Mouse (Mus musculus) limb, embryonic 13.5 days (tissue): Measurements from ENCODE around the gene Ccdc83. TPM values are rescaled to one million over a fixed set of nuclear protein-coding genes. Genes with fewer than 3 reads are reported as not detected.

Experiments used
- ATAC-seq: fragments of 200-750 bp; cut with Nextera tagmentation; 2 replicates; pipeline ENCODE4 v1.8.0; 2017; ENCODE audit warnings: low read depth, moderate number of reproducible peaks, moderate TSS enrichment; ENCODE audit not compliant: low FRiP score
- H3K27ac ChIP-seq: fragments of 300-500 bp; sonication (generic); 2 replicates; pipeline ENCODE4 v1.5.1; 2015; ENCODE audit warnings: inconsistent platforms, mild to moderate bottlenecking, moderate library complexity
- H3K27me3 ChIP-seq: fragments of 300-500 bp; sonication (generic); 2 replicates; pipeline ENCODE4 v1.6.1; 2015; ENCODE audit warnings: mild to moderate bottlenecking, inconsistent platforms
- H3K36me3 ChIP-seq: fragments of 300-500 bp; sonication (generic); 2 replicates; pipeline ENCODE4 v1.6.1; 2015; ENCODE audit warnings: inconsistent platforms, mild to moderate bottlenecking, moderate library complexity
- H3K4me1 ChIP-seq: fragments of 300-500 bp; sonication (generic); 2 replicates; pipeline ENCODE4 v1.6.1; 2015; ENCODE audit warnings: inconsistent platforms
- H3K4me2 ChIP-seq: fragments of 300-500 bp; sonication (generic); replicated peaks from 2 replicates; pipeline ENCODE4 v1.6.1; 2015; ENCODE audit warnings: inconsistent platforms, mild to moderate bottlenecking, moderate library complexity
- H3K4me3 ChIP-seq: fragments of 300-500 bp; sonication (generic); 2 replicates; pipeline ENCODE4 v1.5.1; 2015; ENCODE audit warnings: moderate library complexity, mild to moderate bottlenecking, inconsistent platforms
- H3K9ac ChIP-seq: fragments of 300-500 bp; sonication (generic); 2 replicates; pipeline ENCODE4 v1.6.1; 2015; ENCODE audit warnings: mild to moderate bottlenecking, inconsistent platforms
- H3K9me3 ChIP-seq: fragments of 300-500 bp; sonication (generic); 2 replicates; pipeline ENCODE4 v1.6.1; 2016; ENCODE audit warnings: inconsistent platforms
- WGBS: fragments of 180-500 bp; shearing (Covaris S2); methylation state at CpG from one replicate; pipeline ENCODE4 v1.1.7; 2015; 5-methylcytosine and 5-hydroxymethylcytosine counted together
- polyA plus RNA-seq: library from polyadenylated mRNA; unstranded; fragments of >200 nt; fragmentation: Nextera tagmentation; extraction: Ambion mirVana; gene quantifications from 2 replicates; pipeline ENCODE4 v1.2.1, GENCODE M21; 2015

Ccdc83 gene
- polyA plus RNA-seq, 1 experiment from 2014 or later: not detected

GRCm38 (mm10) chr7:90201877-90202465 is 63.6 kb downstream of the Ccdc83 start:
- Histone ChIP-seq H3K9me3 (no peaks in the 10 kb centered on the region), H3K27me3 (no peaks in the 10 kb centered on the region), H3K9ac (no peak overlapping the region), H3K4me1 (0 out of 2 replicates have a peak, but pooled peaks cover 4% of the 10 kb centered on the region), H3K27ac (no peak overlapping the region), H3K4me2 (no peak overlapping the region), H3K36me3 (peaks cover 25% of the 10 kb centered on the region), H3K4me3 (no peak overlapping the region)
- 46% methylated on average over 2 of the region's 2 CpGs for WGBS
- ATAC-seq: no peak

GRCm38 (mm10) chr7:90200251-90200650 is 65.3 kb downstream of the Ccdc83 start:
- 89% methylated on average over 5 of the region's 5 CpGs for WGBS
- Histone ChIP-seq H3K9me3 (no peaks in the 10 kb centered on the region), H3K27ac (no peak overlapping the region), H3K4me2 (no peak overlapping the region), H3K36me3 (peaks cover 26% of the 10 kb centered on the region), H3K27me3 (no peaks in the 10 kb centered on the region), H3K9ac (no peak overlapping the region), H3K4me1 (0 out of 2 replicates have a peak, but pooled peaks cover 4% of the 10 kb centered on the region), H3K4me3 (no peak overlapping the region)
- ATAC-seq: no peak

GRCm38 (mm10) chr7:90180635-90181034 is 84.9 kb downstream of the Ccdc83 start:
- Histone ChIP-seq H3K36me3 (peaks cover 50% of the 10 kb centered on the region), H3K27ac (no peak overlapping the region), H3K9ac (no peak overlapping the region), H3K4me2 (no peak overlapping the region), H3K4me1 (no peaks in the 10 kb centered on the region), H3K9me3 (no peaks in the 10 kb centered on the region), H3K4me3 (no peak overlapping the region), H3K27me3 (no peaks in the 10 kb centered on the region)
- 81% methylated on average over 1 of the region's 1 CpGs for WGBS
- ATAC-seq: no peak

- peaks cover 50% of the 10 kb centered on the region for H3K36me3 ChIP-seq
- no peaks in the 10 kb centered on the region for H3K9me3 ChIP-seq
- H3K4me3 ChIP-seq: no peak overlapping the region
- H3K4me2 ChIP-seq: no peak overlapping the region
- no peaks in the 10 kb centered on the region for H3K4me1 ChIP-seq
- H3K27me3 ChIP-seq: no peaks in the 10 kb centered on the region
- H3K27ac ChIP-seq: no peak overlapping the region
- ATAC-seq: no peak
- 88% methylated on average over 2 of the region's 2 CpGs for WGBS
- no peak overlapping the region for H3K9ac ChIP-seq
Measured at GRCm38 (mm10) chr7:90175576-90175975, 90.0 kb downstream of the Ccdc83 start.

Other genes with a start within 250 kb of the Ccdc83 start
- 40.6 and 44.3 TPM in 2 replicates for gene Picalm, start 135.6 kb downstream of the Ccdc83 start, polyA plus RNA-seq
- 13.8 and 16.0 TPM in 2 replicates for gene Sytl2, start 36.5 kb upstream of the Ccdc83 start, polyA plus RNA-seq
- gene Ccdc89, start 160.8 kb upstream of the Ccdc83 start, polyA plus RNA-seq: 1.9 and 2.0 TPM in 2 replicates
- 35.3 and 37.2 TPM in 2 replicates for gene Crebzf, start 177.0 kb upstream of the Ccdc83 start, polyA plus RNA-seq
- 108 and 111 TPM in 2 replicates for gene Tmem126a, start 191.5 kb upstream of the Ccdc83 start, polyA plus RNA-seq
- 39.0 and 41.2 TPM in 2 replicates for gene Tmem126b, start 210.2 kb upstream of the Ccdc83 start, polyA plus RNA-seq
- 4.2 and 4.7 TPM in 2 replicates for gene Dlg2, start 210.9 kb upstream of the Ccdc83 start, polyA plus RNA-seq